Mouse (Mus musculus) lung, adult 2 months (tissue): Measurements from ENCODE around the gene Itgam.

Experiments
- CTCF ChIP-seq: fragments of 200-500 bp; IDR thresholded peaks from 2 replicates; pipeline ENCODE4 v1.5.1; 2011; ENCODE audit warnings: mild to moderate bottlenecking, low read length, control low read depth; ENCODE audit not compliant: insufficient read depth
- POLR2A ChIP-seq: fragments of 200-500 bp; IDR thresholded peaks from 2 replicates; pipeline ENCODE4 v1.6.1; 2011; ENCODE audit warnings: low read depth, mild to moderate bottlenecking, control low read depth, low read length, borderline replicate concordance; ENCODE audit errors: extremely low read depth

- TF ChIP-seq POLR2A: no peak
- no peak for TF ChIP-seq CTCF
Measured at GRCm38 (mm10) chr7:128136927-128137326, 74.5 kb downstream of the Itgam start.
